ENCODE assay signal across 9 mouse cellular contexts in genomic region chr1:162076581-162077001, GRCm38 (mm10).
A peak's percentile ranks its signal among the peaks of the same experiment; 100 is the strongest.
DNase-seq lines count a peak whose midpoint lies in the region; ATAC-seq lines count a peak whose summit lies in the region.
"Had no signal": no experiment of that assay in that cellular context is flagged by ENCODE, and none has a peak within 500 bp of the region (broad histone marks: within the 10 kb centered on the region; RNA-seq: fewer than 3 reads in every experiment).

No protein-coding gene starts in this region.

- H3K4me2 ChIP-seq in lung, embryonic 16.5 days (ENCODE audit: low read depth, low read length): no peak overlapping the region

- 32% methylated on average over 10 of the region's 10 CpGs for WGBS in lung, embryonic 16.5 days

- no peaks in the 10 kb centered on the region for H3K9me3 ChIP-seq in lung, embryonic 16.5 days (ENCODE audit: control insufficient read depth, low read length)

- no peak for DNase-seq in lung, adult 18-20 months
- peak; percentile 93 for DNase-seq in fibroblast of lung, adult 2 months (ENCODE audit: low read depth)
- peak; percentile 25 for DNase-seq in kidney, postnatal 14 days
- peak; percentile 34 for DNase-seq in yolk sac, embryonic 10.5 days (ENCODE audit: low spot score)
- DNase-seq in thymus, postnatal 4 days: no peak
- DNase-seq: lung, postnatal 10 days; right cerebral cortex, postnatal 14 days had no signal

- peak overlapping the region; percentile 70 for H3K27ac ChIP-seq in lung, embryonic 16.5 days (ENCODE audit: low read length)

- peak overlapping the region; percentile 35; the same call in 1 of the 2 replicates for H3K9ac ChIP-seq in lung, embryonic 16.5 days (ENCODE audit: low read length)

- peak; percentile 6; the same call in 1 of the 2 replicates for ATAC-seq in lung, embryonic 16.5 days (ENCODE audit: low read depth)
- no peak for ATAC-seq in megakaryocyte-erythroid progenitor cell, adult 5-6 weeks (replicated peaks; ENCODE audit: low FRiP score, low TSS enrichment, poor library complexity, severe bottlenecking)

- no peak overlapping the region for H3K4me3 ChIP-seq in lung, embryonic 16.5 days (ENCODE audit: low read length)

- H3K27me3 ChIP-seq in lung, embryonic 16.5 days (ENCODE audit: control insufficient read depth, insufficient read depth, low read depth, low read length): no peaks in the 10 kb centered on the region

- H3K4me1 ChIP-seq in lung, embryonic 16.5 days (replicated peaks; ENCODE audit: control insufficient read depth, insufficient read depth, low read length): peaks cover 32% of the 10 kb centered on the region

- no peaks in the 10 kb centered on the region for H3K36me3 ChIP-seq in lung, embryonic 16.5 days (ENCODE audit: control insufficient read depth, insufficient read depth, low read length)

Comparison
In these comparisons a context has a peak if more than half of its experiments do, and no peak if none do; other contexts are left out.
1. DNase-seq: peak in fibroblast of lung, adult 2 months (single experiment), kidney, postnatal 14 days (single experiment) and yolk sac, embryonic 10.5 days (single experiment); none in lung, adult 18-20 months (0 of 2) and thymus, postnatal 4 days (single experiment).